Mouse (Mus musculus): ENCODE measurements at regions not wholly inside any gene's neighbourhood (a gene's known extent, or its start where the extent isn't known, plus 50 kb on each side); places are given as distances from the start of the nearest gene placed in this dataset.
"Not testable (repeated sequence)": the region's sequence is repeated elsewhere in the genome, so short reads cannot be mapped to it uniquely, and the experiment has no call there.

- ATAC-seq = not testable (repeated sequence)
- no CpG with 5 or more reads among the region's 1 CpGs for WGBS
Measured at GRCm38 (mm10) chr14:53518954-53519353, 735.0 kb downstream of the Dad1 start.

GRCm38 (mm10) chr14:53516623-53517238 is 737.2 kb downstream of the Dad1 start:
- H3K27ac ChIP-seq; H3K4me3 ChIP-seq (replicated peaks); H3K27me3 ChIP-seq; H3K4me1 ChIP-seq (replicated peaks); H3K4me2 ChIP-seq (replicated peaks); H3K36me3 ChIP-seq; H3K9ac ChIP-seq (replicated peaks); ATAC-seq; H3K9me3 ChIP-seq: not testable (repeated sequence)
- WGBS = no CpG with 5 or more reads among the region's 10 CpGs

More at GRCm38 (mm10) chr14:53518954-53519353, 735.0 kb downstream of the Dad1 start:
- not testable (repeated sequence) for H3K9ac ChIP-seq (replicated peaks); H3K4me2 ChIP-seq (replicated peaks); H3K27ac ChIP-seq; H3K4me1 ChIP-seq (replicated peaks); H3K4me3 ChIP-seq (replicated peaks); H3K36me3 ChIP-seq; H3K9me3 ChIP-seq; H3K27me3 ChIP-seq

GRCm38 (mm10) chr14:53505389-53505788 is 748.5 kb downstream of the Dad1 start:
- not testable (repeated sequence) for H3K27ac ChIP-seq; H3K36me3 ChIP-seq; H3K27me3 ChIP-seq; H3K9ac ChIP-seq (replicated peaks); H3K4me1 ChIP-seq (replicated peaks); H3K4me2 ChIP-seq (replicated peaks); H3K9me3 ChIP-seq; H3K4me3 ChIP-seq (replicated peaks)
- ATAC-seq = 0 out of 2 replicates have a peak, but pooled peaks have one; percentile 67
- WGBS = 64% methylated on average over 1 of the region's 2 CpGs

GRCm38 (mm10) chr14:53488383-53488782 is 765.5 kb downstream of the Dad1 start:
- not testable (repeated sequence) for H3K27ac ChIP-seq; H3K27me3 ChIP-seq; H3K36me3 ChIP-seq; H3K4me1 ChIP-seq (replicated peaks); H3K4me2 ChIP-seq (replicated peaks); H3K9me3 ChIP-seq; ATAC-seq; H3K9ac ChIP-seq (replicated peaks); H3K4me3 ChIP-seq (replicated peaks)
- WGBS = 94% methylated on average over 7 of the region's 9 CpGs

GRCm38 (mm10) chr14:53487611-53488010 is 766.3 kb downstream of the Dad1 start:
- not testable (repeated sequence) for H3K36me3 ChIP-seq; H3K4me3 ChIP-seq (replicated peaks); H3K9ac ChIP-seq (replicated peaks); H3K9me3 ChIP-seq; H3K4me2 ChIP-seq (replicated peaks); H3K27ac ChIP-seq; ATAC-seq; H3K27me3 ChIP-seq; H3K4me1 ChIP-seq (replicated peaks)
- WGBS = 35% methylated on average over 5 of the region's 5 CpGs

- WGBS = 88% methylated on average over 7 of the region's 7 CpGs
- not testable (repeated sequence) for H3K27me3 ChIP-seq; H3K27ac ChIP-seq; H3K9me3 ChIP-seq; H3K9ac ChIP-seq (replicated peaks); ATAC-seq; H3K4me2 ChIP-seq (replicated peaks); H3K4me1 ChIP-seq (replicated peaks); H3K36me3 ChIP-seq; H3K4me3 ChIP-seq (replicated peaks)
Measured at GRCm38 (mm10) chr14:53474170-53474569, 779.7 kb downstream of the Dad1 start.

- not testable (repeated sequence) for H3K4me3 ChIP-seq (replicated peaks); ATAC-seq; H3K27me3 ChIP-seq; H3K4me2 ChIP-seq (replicated peaks); H3K9ac ChIP-seq (replicated peaks); H3K27ac ChIP-seq; H3K36me3 ChIP-seq; H3K4me1 ChIP-seq (replicated peaks); H3K9me3 ChIP-seq
Measured at GRCm38 (mm10) chr14:53460790-53461189, 793.1 kb downstream of the Dad1 start.

- H3K36me3 ChIP-seq = no peaks in the 10 kb centered on the region
- no peak overlapping the region for H3K4me3 ChIP-seq (replicated peaks)
- no peak overlapping the region for H3K27ac ChIP-seq
- no peaks in the 10 kb centered on the region for H3K4me1 ChIP-seq (replicated peaks)
- no peak for ATAC-seq
- 90% methylated on average over 1 of the region's 1 CpGs for WGBS
- H3K9ac ChIP-seq (replicated peaks) = no peak overlapping the region
- no peaks in the 10 kb centered on the region for H3K27me3 ChIP-seq
- H3K9me3 ChIP-seq = no peaks in the 10 kb centered on the region
- no peak overlapping the region for H3K4me2 ChIP-seq (replicated peaks)
Measured at GRCm38 (mm10) chr14:53454001-53454400, 799.9 kb downstream of the Dad1 start.

- not testable (repeated sequence) for ATAC-seq; H3K9me3 ChIP-seq; H3K9ac ChIP-seq (replicated peaks); H3K27ac ChIP-seq; H3K4me3 ChIP-seq (replicated peaks); H3K27me3 ChIP-seq; H3K36me3 ChIP-seq; H3K4me2 ChIP-seq (replicated peaks); H3K4me1 ChIP-seq (replicated peaks)
Measured at GRCm38 (mm10) chr14:53439643-53440042, 814.3 kb downstream of the Dad1 start.

- not testable (repeated sequence) for H3K27me3 ChIP-seq; H3K4me3 ChIP-seq (replicated peaks); H3K27ac ChIP-seq; ATAC-seq; H3K9ac ChIP-seq (replicated peaks); H3K4me2 ChIP-seq (replicated peaks); H3K4me1 ChIP-seq (replicated peaks); H3K36me3 ChIP-seq; H3K9me3 ChIP-seq
- WGBS = 76% methylated on average over 2 of the region's 3 CpGs
Measured at GRCm38 (mm10) chr14:53430130-53430529, 823.8 kb downstream of the Dad1 start.

GRCm38 (mm10) chr14:53428447-53428846 is 825.5 kb downstream of the Dad1 start:
- not testable (repeated sequence) for H3K4me3 ChIP-seq (replicated peaks); H3K9ac ChIP-seq (replicated peaks); H3K9me3 ChIP-seq; H3K4me2 ChIP-seq (replicated peaks); H3K27me3 ChIP-seq; H3K27ac ChIP-seq; H3K4me1 ChIP-seq (replicated peaks); ATAC-seq; H3K36me3 ChIP-seq
- WGBS = 86% methylated on average over 1 of the region's 1 CpGs

GRCm38 (mm10) chr14:53427636-53428035 is 826.3 kb downstream of the Dad1 start:
- H3K9ac ChIP-seq (replicated peaks); H3K36me3 ChIP-seq; ATAC-seq; H3K9me3 ChIP-seq; H3K27me3 ChIP-seq; H3K27ac ChIP-seq; H3K4me1 ChIP-seq (replicated peaks); H3K4me2 ChIP-seq (replicated peaks); H3K4me3 ChIP-seq (replicated peaks): not testable (repeated sequence)
- 81% methylated on average over 10 of the region's 10 CpGs for WGBS

- not testable (repeated sequence) for H3K27me3 ChIP-seq; H3K9me3 ChIP-seq; H3K4me3 ChIP-seq (replicated peaks); ATAC-seq; H3K36me3 ChIP-seq; H3K4me2 ChIP-seq (replicated peaks); H3K27ac ChIP-seq; H3K9ac ChIP-seq (replicated peaks); H3K4me1 ChIP-seq (replicated peaks)
- no CpG with 5 or more reads among the region's 2 CpGs for WGBS
Measured at GRCm38 (mm10) chr14:53416955-53417354, 836.9 kb downstream of the Dad1 start.

Measured in midbrain, embryonic 13.5 days (tissue).